Mouse (Mus musculus): ENCODE results near the gene Gm20716.
"Not testable (repeated sequence)": the region's sequence is repeated elsewhere in the genome, so short reads cannot be mapped to it uniquely, and the experiment has no call there.

Gene Gm20716

GRCm38 (mm10) chr2:168161514-168161971 lies 68.6 kb downstream of the Gm20716 start:
- no peak for DNase-seq

GRCm38 (mm10) chr2:168160370-168160930 lies 69.7 kb downstream of the Gm20716 start:
- DNase-seq, result no peak

- DNase-seq, result peak; percentile 73
Observed at GRCm38 (mm10) chr2:168158911-168159711, 71.1 kb downstream of the Gm20716 start.

- DNase-seq, result not testable (repeated sequence)
Observed at GRCm38 (mm10) chr2:168157974-168158373, 72.2 kb downstream of the Gm20716 start.

- DNase-seq, result no peak
Observed at GRCm38 (mm10) chr2:168156361-168156760, 73.8 kb downstream of the Gm20716 start.

- no peak for DNase-seq
Observed at GRCm38 (mm10) chr2:168155666-168156065, 74.5 kb downstream of the Gm20716 start.

- DNase-seq, result peak; percentile 97
Observed at GRCm38 (mm10) chr2:168154090-168154881, 75.9 kb downstream of the Gm20716 start.

GRCm38 (mm10) chr2:168149241-168149640 lies 80.9 kb downstream of the Gm20716 start:
- DNase-seq, result no peak

- DNase-seq, result peak; percentile 45
Observed at GRCm38 (mm10) chr2:168147722-168148432, 82.3 kb downstream of the Gm20716 start.

- no peak for DNase-seq
Observed at GRCm38 (mm10) chr2:168145437-168145836, 84.7 kb downstream of the Gm20716 start.

- no peak for DNase-seq
Observed at GRCm38 (mm10) chr2:168143794-168144193, 86.4 kb downstream of the Gm20716 start.

- no peak for DNase-seq
Observed at GRCm38 (mm10) chr2:168137161-168137560, 93.0 kb downstream of the Gm20716 start.
